Mouse (Mus musculus): ENCODE results near the gene Gm281.

GRCm38 (mm10) chr14:13771163-13771562, 143.1 kb downstream of the Gm281 start:
- TF ChIP-seq POLR2A (IDR thresholded peaks at IDR 0.05; ENCODE audit: borderline replicate concordance, control insufficient read depth, low read depth, low read length): no peak
- no peak for TF ChIP-seq CTCF (IDR thresholded peaks at IDR 0.05; ENCODE audit: control insufficient read depth, insufficient read depth, low read length)

Measured in bone marrow, adult 2 months (tissue).